Mouse (Mus musculus): Measurements from ENCODE around the gene Lrrc3. TPM values are rescaled to one million over a fixed set of nuclear protein-coding genes. Genes with fewer than 3 reads are reported as not detected.

The Lrrc3 gene
- total and polyA plus RNA-seq, 2 experiments from 2014 or later, result 22.4 to 24.1 TPM

- Histone ChIP-seq H3K4me1 (ENCODE audit: insufficient read depth) (no peaks in the 10 kb centered on the region), H3K27ac (ENCODE audit: low read depth, low read length) (no peak overlapping the region), H3K27me3 (ENCODE audit: insufficient read depth, low read length) (no peaks in the 10 kb centered on the region), H3K4me2 (ENCODE audit: low read depth) (no peak overlapping the region), H3K9ac (no peak overlapping the region), H3K36me3 (ENCODE audit: insufficient read depth) (no peaks in the 10 kb centered on the region), H3K9me3 (ENCODE audit: low read length) (no peaks in the 10 kb centered on the region), H3K4me3 (ENCODE audit: low read depth, low read length) (no peak overlapping the region)
- 90% methylated on average over 7 of the region's 7 CpGs for WGBS
- TF ChIP-seq CTCF (IDR thresholded peaks at IDR 0.05; ENCODE audit: low read depth), result no peak
- ATAC-seq (no peak), DNase-seq (no peak)
Measured at GRCm38 (mm10) chr10:77869651-77870050, 32.7 kb downstream of the Lrrc3 start.

- no peak for ATAC-seq
- H3K36me3 ChIP-seq (ENCODE audit: insufficient read depth), result no peaks in the 10 kb centered on the region
- H3K27ac ChIP-seq (ENCODE audit: low read depth, low read length), result no peak overlapping the region
- H3K4me3 ChIP-seq (ENCODE audit: low read depth, low read length), result no peak overlapping the region
- H3K27me3 ChIP-seq (ENCODE audit: insufficient read depth, low read length), result no peaks in the 10 kb centered on the region
- WGBS, result 48% methylated on average over 1 of the region's 1 CpGs
- H3K4me2 ChIP-seq (ENCODE audit: low read depth), result no peak overlapping the region
- no peaks in the 10 kb centered on the region for H3K9me3 ChIP-seq (ENCODE audit: low read length)
- no peak overlapping the region for H3K9ac ChIP-seq
- TF ChIP-seq CTCF (IDR thresholded peaks at IDR 0.05; ENCODE audit: low read depth), result no peak
- no peaks in the 10 kb centered on the region for H3K4me1 ChIP-seq (ENCODE audit: insufficient read depth)
- no peak for DNase-seq
Measured at GRCm38 (mm10) chr10:77867546-77867945, 34.8 kb downstream of the Lrrc3 start.

- DNase-seq (no peak), ATAC-seq (no peak)
- WGBS, result 33% methylated on average over 11 of the region's 11 CpGs
- no peak for TF ChIP-seq CTCF (IDR thresholded peaks at IDR 0.05; ENCODE audit: low read depth)
- no peaks in the 10 kb centered on the region for H3K9me3 ChIP-seq (ENCODE audit: low read length)
- H3K4me2 ChIP-seq (ENCODE audit: low read depth), result peak overlapping the region; percentile 10; the same call in 1 of the 2 replicates
- no peak overlapping the region for H3K27ac ChIP-seq (ENCODE audit: low read depth, low read length)
- H3K9ac ChIP-seq, result no peak overlapping the region
- no peaks in the 10 kb centered on the region for H3K36me3 ChIP-seq (ENCODE audit: insufficient read depth)
- no peaks in the 10 kb centered on the region for H3K4me1 ChIP-seq (ENCODE audit: insufficient read depth)
- no peak overlapping the region; the same call in 1 of the 2 replicates for H3K4me3 ChIP-seq (ENCODE audit: low read depth, low read length)
- H3K27me3 ChIP-seq (ENCODE audit: insufficient read depth, low read length), result no peaks in the 10 kb centered on the region
Measured at GRCm38 (mm10) chr10:77864762-77865143, 37.6 kb downstream of the Lrrc3 start.

- peak; percentile 69 for ATAC-seq
- H3K9ac ChIP-seq, result no peak overlapping the region
- no peaks in the 10 kb centered on the region for H3K27me3 ChIP-seq (ENCODE audit: insufficient read depth, low read length)
- no peak overlapping the region for H3K27ac ChIP-seq (ENCODE audit: low read depth, low read length)
- H3K36me3 ChIP-seq (ENCODE audit: insufficient read depth), result no peaks in the 10 kb centered on the region
- no peak for TF ChIP-seq CTCF (IDR thresholded peaks at IDR 0.05; ENCODE audit: low read depth)
- peak overlapping the region; percentile 10; the same call in 1 of the 2 replicates for H3K4me2 ChIP-seq (ENCODE audit: low read depth)
- no peaks in the 10 kb centered on the region for H3K4me1 ChIP-seq (ENCODE audit: insufficient read depth)
- 48% methylated on average over 13 of the region's 14 CpGs for WGBS
- H3K4me3 ChIP-seq (ENCODE audit: low read depth, low read length), result no peak overlapping the region; the same call in 1 of the 2 replicates
- no peaks in the 10 kb centered on the region for H3K9me3 ChIP-seq (ENCODE audit: low read length)
- DNase-seq, result no peak
Measured at GRCm38 (mm10) chr10:77864067-77864761, 38.1 kb downstream of the Lrrc3 start.

GRCm38 (mm10) chr10:77861675-77862074 is 40.7 kb downstream of the Lrrc3 start, which contains the start of gene Gm3285:
Gene Gm3285 (plus strand): TSS chr10:77861975.
- Histone ChIP-seq H3K27me3 (ENCODE audit: insufficient read depth, low read length) (no peaks in the 10 kb centered on the region), H3K9ac (no peak within 1 kb of the TSS), H3K27ac (ENCODE audit: low read depth, low read length) (no peak within 1 kb of the TSS), H3K4me1 (ENCODE audit: insufficient read depth) (no peaks in the 10 kb centered on the region), H3K36me3 (ENCODE audit: insufficient read depth) (no peaks in the 10 kb centered on the region), H3K4me3 (ENCODE audit: low read depth, low read length) (no peak within 1 kb of the TSS), H3K4me2 (ENCODE audit: low read depth) (no peak within 1 kb of the TSS), H3K9me3 (ENCODE audit: low read length) (no peaks in the 10 kb centered on the region)
- no peak for TF ChIP-seq CTCF (IDR thresholded peaks at IDR 0.05; ENCODE audit: low read depth)
- ATAC-seq, result no peak
- no peak for DNase-seq
- 46% methylated on average over 7 of the region's 7 CpGs for WGBS

GRCm38 (mm10) chr10:77852559-77852958 is 49.8 kb downstream of the Lrrc3 start, which contains the start of gene Gm10318:
Gene Gm10318 (plus strand): TSS chr10:77852859.
- Histone ChIP-seq H3K36me3 (ENCODE audit: insufficient read depth) (no peaks in the 10 kb centered on the region), H3K4me1 (ENCODE audit: insufficient read depth) (no peaks in the 10 kb centered on the region), H3K9ac (no peak within 1 kb of the TSS), H3K4me3 (ENCODE audit: low read depth, low read length) (no peak within 1 kb of the TSS), H3K9me3 (ENCODE audit: low read length) (no peaks in the 10 kb centered on the region), H3K27ac (ENCODE audit: low read depth, low read length) (no peak within 1 kb of the TSS), H3K4me2 (ENCODE audit: low read depth) (no peak within 1 kb of the TSS), H3K27me3 (ENCODE audit: insufficient read depth, low read length) (no peaks in the 10 kb centered on the region)
- TF ChIP-seq CTCF (IDR thresholded peaks at IDR 0.05; ENCODE audit: low read depth), result no peak
- 57% methylated on average over 9 of the region's 9 CpGs for WGBS
- ATAC-seq (no peak), DNase-seq (no peak)

Other genes with a start within 250 kb of the Lrrc3 start
- 0.14 TPM in 1 of 2 replicates, not detected in the other for gene Tspear, start 216.0 kb downstream of the Lrrc3 start, total RNA-seq (2014; rRNA removed)
- gene Tspear, start 216.0 kb downstream of the Lrrc3 start, polyA plus RNA-seq (2015; fragmentation: Nextera tagmentation; extraction: Ambion mirVana), result 0.42 and 0.99 TPM in 2 replicates
- gene Gm19402, start 211.8 kb downstream of the Lrrc3 start, total RNA-seq (2014; rRNA removed), result not detected in 2 replicates
- not detected in 2 replicates for gene Gm19402, start 211.8 kb downstream of the Lrrc3 start, polyA plus RNA-seq (2015; fragmentation: Nextera tagmentation; extraction: Ambion mirVana)
- gene Gm9508, start 205.3 kb downstream of the Lrrc3 start, total RNA-seq (2014; rRNA removed), result not detected in 2 replicates
- not detected in 2 replicates for gene Gm9508, start 205.3 kb downstream of the Lrrc3 start, polyA plus RNA-seq (2015; fragmentation: Nextera tagmentation; extraction: Ambion mirVana)
- not detected in 2 replicates for gene Gm10272, start 195.9 kb downstream of the Lrrc3 start, total RNA-seq (2014; rRNA removed)
- not detected in 2 replicates for gene Gm10272, start 195.9 kb downstream of the Lrrc3 start, polyA plus RNA-seq (2015; fragmentation: Nextera tagmentation; extraction: Ambion mirVana)
- not detected in 2 replicates for gene Gm10024, start 191.1 kb downstream of the Lrrc3 start, total RNA-seq (2014; rRNA removed)
- not detected in 2 replicates for gene Gm10024, start 191.1 kb downstream of the Lrrc3 start, polyA plus RNA-seq (2015; fragmentation: Nextera tagmentation; extraction: Ambion mirVana)
- gene Gm10142, start 186.7 kb downstream of the Lrrc3 start, total RNA-seq (2014; rRNA removed), result not detected in 2 replicates
- not detected in 2 replicates for gene Gm10142, start 186.7 kb downstream of the Lrrc3 start, polyA plus RNA-seq (2015; fragmentation: Nextera tagmentation; extraction: Ambion mirVana)
- gene Krtap12-1, start 181.9 kb downstream of the Lrrc3 start, total RNA-seq (2014; rRNA removed), result not detected in 2 replicates
- gene Krtap12-1, start 181.9 kb downstream of the Lrrc3 start, polyA plus RNA-seq (2015; fragmentation: Nextera tagmentation; extraction: Ambion mirVana), result not detected in 2 replicates
- gene Gm10100, start 176.1 kb downstream of the Lrrc3 start, total RNA-seq (2014; rRNA removed), result not detected in 2 replicates
- not detected in 2 replicates for gene Gm10100, start 176.1 kb downstream of the Lrrc3 start, polyA plus RNA-seq (2015; fragmentation: Nextera tagmentation; extraction: Ambion mirVana)
- not detected in 2 replicates for gene Gm18596, start 159.9 kb downstream of the Lrrc3 start, total RNA-seq (2014; rRNA removed)
- gene Gm18596, start 159.9 kb downstream of the Lrrc3 start, polyA plus RNA-seq (2015; fragmentation: Nextera tagmentation; extraction: Ambion mirVana), result not detected in 2 replicates
- not detected in 2 replicates for gene Gm9736, start 151.2 kb downstream of the Lrrc3 start, total RNA-seq (2014; rRNA removed)
- gene Gm9736, start 151.2 kb downstream of the Lrrc3 start, polyA plus RNA-seq (2015; fragmentation: Nextera tagmentation; extraction: Ambion mirVana), result not detected in 2 replicates
- gene Gm3233, start 142.9 kb downstream of the Lrrc3 start, total RNA-seq (2014; rRNA removed), result not detected in 2 replicates
- not detected in 2 replicates for gene Gm3233, start 142.9 kb downstream of the Lrrc3 start, polyA plus RNA-seq (2015; fragmentation: Nextera tagmentation; extraction: Ambion mirVana)
- not detected in 2 replicates for gene Gm3238, start 131.2 kb downstream of the Lrrc3 start, total RNA-seq (2014; rRNA removed)
- not detected in 2 replicates for gene Gm3238, start 131.2 kb downstream of the Lrrc3 start, polyA plus RNA-seq (2015; fragmentation: Nextera tagmentation; extraction: Ambion mirVana)
- gene Gm7138, start 125.6 kb downstream of the Lrrc3 start, total RNA-seq (2014; rRNA removed), result not detected in 2 replicates
- not detected in 2 replicates for gene Gm7138, start 125.6 kb downstream of the Lrrc3 start, polyA plus RNA-seq (2015; fragmentation: Nextera tagmentation; extraction: Ambion mirVana)
- not detected in 2 replicates for gene Gm3250, start 120.0 kb downstream of the Lrrc3 start, total RNA-seq (2014; rRNA removed)
- not detected in 2 replicates for gene Gm3250, start 120.0 kb downstream of the Lrrc3 start, polyA plus RNA-seq (2015; fragmentation: Nextera tagmentation; extraction: Ambion mirVana)
- not detected in 2 replicates for gene Gm7137, start 114.3 kb downstream of the Lrrc3 start, total RNA-seq (2014; rRNA removed)
- gene Gm7137, start 114.3 kb downstream of the Lrrc3 start, polyA plus RNA-seq (2015; fragmentation: Nextera tagmentation; extraction: Ambion mirVana), result not detected in 2 replicates
- gene Gm9639, start 107.5 kb downstream of the Lrrc3 start, total RNA-seq (2014; rRNA removed), result not detected in 2 replicates
- not detected in 2 replicates for gene Gm9639, start 107.5 kb downstream of the Lrrc3 start, polyA plus RNA-seq (2015; fragmentation: Nextera tagmentation; extraction: Ambion mirVana)
- gene Gm19668, start 103.4 kb downstream of the Lrrc3 start, total RNA-seq (2014; rRNA removed), result not detected in 2 replicates
- gene Gm19668, start 103.4 kb downstream of the Lrrc3 start, polyA plus RNA-seq (2015; fragmentation: Nextera tagmentation; extraction: Ambion mirVana), result not detected in 2 replicates
- not detected in 2 replicates for gene Gm9507, start 90.7 kb downstream of the Lrrc3 start, total RNA-seq (2014; rRNA removed)
- not detected in 2 replicates for gene Gm9507, start 90.7 kb downstream of the Lrrc3 start, polyA plus RNA-seq (2015; fragmentation: Nextera tagmentation; extraction: Ambion mirVana)
- not detected in 2 replicates for gene Gm2696, start 87.9 kb downstream of the Lrrc3 start, total RNA-seq (2014; rRNA removed)
- not detected in 2 replicates for gene Gm2696, start 87.9 kb downstream of the Lrrc3 start, polyA plus RNA-seq (2015; fragmentation: Nextera tagmentation; extraction: Ambion mirVana)
- gene Krtap10-4, start 75.4 kb downstream of the Lrrc3 start, total RNA-seq (2014; rRNA removed), result not detected in 2 replicates
- not detected in 2 replicates for gene Krtap10-4, start 75.4 kb downstream of the Lrrc3 start, polyA plus RNA-seq (2015; fragmentation: Nextera tagmentation; extraction: Ambion mirVana)
- gene Krtap10-10, start 66.6 kb downstream of the Lrrc3 start, total RNA-seq (2014; rRNA removed), result not detected in 2 replicates
- not detected in 2 replicates for gene Krtap10-10, start 66.6 kb downstream of the Lrrc3 start, polyA plus RNA-seq (2015; fragmentation: Nextera tagmentation; extraction: Ambion mirVana)
- not detected in 2 replicates for gene Gm36176, start 55.7 kb downstream of the Lrrc3 start, total RNA-seq (2014; rRNA removed)
- not detected in 2 replicates for gene Gm36176, start 55.7 kb downstream of the Lrrc3 start, polyA plus RNA-seq (2015; fragmentation: Nextera tagmentation; extraction: Ambion mirVana)
- gene Gm10318, start 49.7 kb downstream of the Lrrc3 start, total RNA-seq (2014; rRNA removed), result not detected in 2 replicates
- gene Gm10318, start 49.7 kb downstream of the Lrrc3 start, polyA plus RNA-seq (2015; fragmentation: Nextera tagmentation; extraction: Ambion mirVana), result not detected in 2 replicates
- gene Gm3285, start 40.6 kb downstream of the Lrrc3 start, total RNA-seq (2014; rRNA removed), result 0.48 TPM in 1 of 2 replicates, not detected in the other
- not detected in 2 replicates for gene Gm3285, start 40.6 kb downstream of the Lrrc3 start, polyA plus RNA-seq (2015; fragmentation: Nextera tagmentation; extraction: Ambion mirVana)
- 5.5 and 8.7 TPM in 2 replicates for gene Trpm2, start 68.0 kb upstream of the Lrrc3 start, total RNA-seq (2014; rRNA removed)
- gene Trpm2, start 68.0 kb upstream of the Lrrc3 start, polyA plus RNA-seq (2015; fragmentation: Nextera tagmentation; extraction: Ambion mirVana), result 2.4 and 4.5 TPM in 2 replicates
- 46.5 and 50.4 TPM in 2 replicates for gene 1810043G02Rik, start 76.0 kb upstream of the Lrrc3 start, total RNA-seq (2014; rRNA removed)
- gene 1810043G02Rik, start 76.0 kb upstream of the Lrrc3 start, polyA plus RNA-seq (2015; fragmentation: Nextera tagmentation; extraction: Ambion mirVana), result 54.5 and 56.8 TPM in 2 replicates
- gene Pfkl, start 107.5 kb upstream of the Lrrc3 start, total RNA-seq (2014; rRNA removed), result 85.6 and 112 TPM in 2 replicates
- 57.3 and 72.9 TPM in 2 replicates for gene Pfkl, start 107.5 kb upstream of the Lrrc3 start, polyA plus RNA-seq (2015; fragmentation: Nextera tagmentation; extraction: Ambion mirVana)
- gene Dnmt3l, start 139.4 kb upstream of the Lrrc3 start, total RNA-seq (2014; rRNA removed), result not detected in 2 replicates
- gene Dnmt3l, start 139.4 kb upstream of the Lrrc3 start, polyA plus RNA-seq (2015; fragmentation: Nextera tagmentation; extraction: Ambion mirVana), result not detected in 2 replicates
- 0.15 TPM in 1 of 2 replicates, not detected in the other for gene Aire, start 141.1 kb upstream of the Lrrc3 start, total RNA-seq (2014; rRNA removed)
- 0.14 and 0.29 TPM in 2 replicates for gene Aire, start 141.1 kb upstream of the Lrrc3 start, polyA plus RNA-seq (2015; fragmentation: Nextera tagmentation; extraction: Ambion mirVana)
- 1.9 and 2.0 TPM in 2 replicates for gene Icosl, start 166.8 kb upstream of the Lrrc3 start, total RNA-seq (2014; rRNA removed)
- gene Icosl, start 166.8 kb upstream of the Lrrc3 start, polyA plus RNA-seq (2015; fragmentation: Nextera tagmentation; extraction: Ambion mirVana), result 0.75 and 0.91 TPM in 2 replicates